12 mouse cellular contexts compared by ENCODE assay signal in the genomic region with DNA sequence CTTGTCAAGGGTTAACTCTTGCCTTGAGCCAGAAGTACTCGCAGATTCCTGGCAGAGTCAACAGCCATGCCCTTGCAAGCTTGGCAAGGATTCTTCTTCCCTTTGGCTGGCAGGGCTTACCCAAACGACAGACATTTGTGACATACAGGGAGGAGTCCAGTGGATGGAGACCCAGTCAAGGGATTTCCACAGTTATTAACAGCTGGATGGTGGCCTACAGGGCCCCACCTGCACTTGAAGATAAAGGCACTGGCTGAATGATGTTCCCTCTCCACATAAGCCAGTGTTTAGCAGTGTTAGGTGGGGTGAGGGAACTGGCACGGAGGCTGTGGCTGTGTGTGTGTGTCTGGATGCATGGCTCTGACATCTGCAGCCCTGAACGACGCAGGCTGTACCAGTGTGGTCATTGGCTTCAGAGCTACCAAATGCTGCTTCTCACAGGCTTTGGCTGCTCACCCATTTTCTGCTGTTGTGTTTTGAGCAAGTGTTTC.
DNase-seq lines count a peak whose midpoint lies in the region; ATAC-seq lines count a peak whose summit lies in the region.
"Had no signal": no experiment of that assay in that cellular context is flagged by ENCODE, and none has a peak within 500 bp of the region (broad histone marks: within the 10 kb centered on the region; RNA-seq: fewer than 3 reads in every experiment).

No protein-coding gene starts in this region.

- intact Hi-C loops in gastrocnemius, postnatal 14 days (cut with DNase I; ENCODE audit: low total_unique reads), result no loop called here

- peak; percentile 63 to 66 for DNase-seq in cerebellum, postnatal 14 days
- no peak for DNase-seq in cerebellum, postnatal 25 days
- DNase-seq in limb, embryonic 10.5 days (ENCODE audit: low spot score), result no peak
- DNase-seq in gastrocnemius, postnatal 14 days, result peak; percentile 28
- DNase-seq in lung, postnatal 36 days, result peak; percentile 31
- no peak for DNase-seq in embryo, embryonic 11 days
- no peak for DNase-seq in layer of hippocampus, adult 8-10 months (ENCODE audit: low spot score in 2 of 2)
- DNase-seq: liver, embryonic 13.5 days had no signal

- H3K4me2 ChIP-seq in limb, embryonic 15.5 days, result no peak overlapping the region
- H3K4me2 ChIP-seq: liver, embryonic 13.5 days; midbrain, embryonic 13.5 days had no signal

- H3K27me3 ChIP-seq in limb, embryonic 15.5 days, result no peaks in the 10 kb centered on the region
- no peaks in the 10 kb centered on the region for H3K27me3 ChIP-seq in limb, embryonic 10.5 days (ENCODE audit: low read depth, poor library complexity, severe bottlenecking)
- H3K27me3 ChIP-seq: liver, embryonic 13.5 days; midbrain, embryonic 13.5 days; Patski had no signal

- 57% methylated on average over 5 of the region's 5 CpGs for WGBS in limb, embryonic 15.5 days
- 81% methylated on average over 5 of the region's 5 CpGs for WGBS in limb, embryonic 10.5 days

- peak; percentile 35; the same call in 1 of the 2 replicates for ATAC-seq in limb, embryonic 15.5 days (ENCODE audit: insufficient number of reproducible peaks, low FRiP score, low TSS enrichment, low read depth)
- ATAC-seq: intestine, embryonic 16.5 days; midbrain, embryonic 13.5 days; Patski had no signal

- H3K4me3 ChIP-seq in limb, embryonic 15.5 days, result no peak overlapping the region
- no peak overlapping the region for H3K4me3 ChIP-seq in limb, embryonic 10.5 days
- H3K4me3 ChIP-seq: liver, embryonic 13.5 days; midbrain, embryonic 13.5 days had no signal

- no peaks in the 10 kb centered on the region for H3K9me3 ChIP-seq in limb, embryonic 15.5 days
- H3K9me3 ChIP-seq in limb, embryonic 10.5 days (replicated peaks), result no peaks in the 10 kb centered on the region
- H3K9me3 ChIP-seq: liver, embryonic 13.5 days; midbrain, embryonic 13.5 days had no signal

- no peak overlapping the region for H3K9ac ChIP-seq in limb, embryonic 15.5 days
- H3K9ac ChIP-seq: liver, embryonic 13.5 days; midbrain, embryonic 13.5 days had no signal

- 0 out of 2 replicates have a peak, but pooled peaks cover 6% of the 10 kb centered on the region for H3K4me1 ChIP-seq in limb, embryonic 15.5 days
- H3K4me1 ChIP-seq in limb, embryonic 10.5 days, result no peaks in the 10 kb centered on the region
- H3K4me1 ChIP-seq: liver, embryonic 13.5 days had no signal

- no peak overlapping the region for H3K27ac ChIP-seq in limb, embryonic 15.5 days
- H3K27ac ChIP-seq in limb, embryonic 10.5 days, result no peak overlapping the region
- H3K27ac ChIP-seq: liver, embryonic 13.5 days; midbrain, embryonic 13.5 days had no signal

- no peaks in the 10 kb centered on the region for H3K36me3 ChIP-seq in limb, embryonic 15.5 days
- H3K36me3 ChIP-seq in limb, embryonic 10.5 days, result no peaks in the 10 kb centered on the region
- H3K36me3 ChIP-seq: liver, embryonic 13.5 days; midbrain, embryonic 13.5 days had no signal

Comparison
In these comparisons a context has a peak if more than half of its experiments do, and no peak if none do; other contexts are left out.
1. DNase-seq: peak in cerebellum, postnatal 14 days (2 of 2), gastrocnemius, postnatal 14 days (single experiment) and lung, postnatal 36 days (single experiment); none in cerebellum, postnatal 25 days (0 of 2), limb, embryonic 10.5 days (single experiment), embryo, embryonic 11 days (single experiment) and layer of hippocampus, adult 8-10 months (0 of 2).